Mouse (Mus musculus): ENCODE data around the gene Fgd5. TPM values are rescaled to one million over a fixed set of nuclear protein-coding genes. Genes with fewer than 3 reads are reported as not detected.

Fgd5 gene
- polyA plus RNA-seq, 1 experiment, result 2.9 TPM

- H3K27ac ChIP-seq (ENCODE audit: insufficient read depth, low read depth, low read length), result no peak overlapping the region
- WGBS, result 59% methylated on average over 6 of the region's 6 CpGs
- H3K36me3 ChIP-seq (ENCODE audit: control insufficient read depth, insufficient read depth, low read length), result no peaks in the 10 kb centered on the region
- H3K4me1 ChIP-seq (ENCODE audit: control insufficient read depth, insufficient read depth, insufficient read length, low read length), result peaks cover 3% of the 10 kb centered on the region; the same call in 1 of the 2 replicates
- H3K4me3 ChIP-seq (ENCODE audit: low read depth, low read length), result no peak overlapping the region
- TF ChIP-seq CTCF (IDR thresholded peaks at IDR 0.05; ENCODE audit: extremely low read depth, insufficient read length, insufficient replicate concordance, low read depth, low read length) (no peak), POLR2A (IDR thresholded peaks at IDR 0.05; ENCODE audit: low read depth, low read length) (no peak)
- no peaks in the 10 kb centered on the region for H3K27me3 ChIP-seq (ENCODE audit: control insufficient read depth, insufficient read depth, low read length)
Observed at GRCm38 (mm10) chr6:92018421-92018820, 39.7 kb downstream of the Fgd5 start.

GRCm38 (mm10) chr6:92021061-92021460, 42.4 kb downstream of the Fgd5 start:
- H3K4me3 ChIP-seq (ENCODE audit: low read depth, low read length), result no peak overlapping the region
- H3K27me3 ChIP-seq (ENCODE audit: control insufficient read depth, insufficient read depth, low read length), result no peaks in the 10 kb centered on the region
- WGBS, result 80% methylated on average over 9 of the region's 9 CpGs
- no peak for TF ChIP-seq CTCF (IDR thresholded peaks at IDR 0.05; ENCODE audit: extremely low read depth, insufficient read length, insufficient replicate concordance, low read depth, low read length)
- TF ChIP-seq POLR2A (IDR thresholded peaks at IDR 0.05; ENCODE audit: low read depth, low read length), result no peak
- no peaks in the 10 kb centered on the region for H3K36me3 ChIP-seq (ENCODE audit: control insufficient read depth, insufficient read depth, low read length)
- peaks cover 5% of the 10 kb centered on the region for H3K4me1 ChIP-seq (ENCODE audit: control insufficient read depth, insufficient read depth, insufficient read length, low read length)
- H3K27ac ChIP-seq (ENCODE audit: insufficient read depth, low read depth, low read length), result no peak overlapping the region

GRCm38 (mm10) chr6:92021506-92021905, 42.8 kb downstream of the Fgd5 start:
- no peak overlapping the region for H3K27ac ChIP-seq (ENCODE audit: insufficient read depth, low read depth, low read length)
- no peak overlapping the region for H3K4me3 ChIP-seq (ENCODE audit: low read depth, low read length)
- no peaks in the 10 kb centered on the region for H3K36me3 ChIP-seq (ENCODE audit: control insufficient read depth, insufficient read depth, low read length)
- H3K4me1 ChIP-seq (ENCODE audit: control insufficient read depth, insufficient read depth, insufficient read length, low read length), result peaks cover 9% of the 10 kb centered on the region
- 85% methylated on average over 6 of the region's 6 CpGs for WGBS
- H3K27me3 ChIP-seq (ENCODE audit: control insufficient read depth, insufficient read depth, low read length), result no peaks in the 10 kb centered on the region
- no peak for TF ChIP-seq CTCF (IDR thresholded peaks at IDR 0.05; ENCODE audit: extremely low read depth, insufficient read length, insufficient replicate concordance, low read depth, low read length)
- TF ChIP-seq POLR2A (IDR thresholded peaks at IDR 0.05; ENCODE audit: low read depth, low read length), result no peak

GRCm38 (mm10) chr6:92025252-92025651, 46.6 kb downstream of the Fgd5 start:
- WGBS, result 80% methylated on average over 1 of the region's 1 CpGs
- TF ChIP-seq CTCF (IDR thresholded peaks at IDR 0.05; ENCODE audit: extremely low read depth, insufficient read length, insufficient replicate concordance, low read depth, low read length) (no peak), POLR2A (IDR thresholded peaks at IDR 0.05; ENCODE audit: low read depth, low read length) (no peak)
- no peaks in the 10 kb centered on the region for H3K36me3 ChIP-seq (ENCODE audit: control insufficient read depth, insufficient read depth, low read length)
- no peaks in the 10 kb centered on the region for H3K27me3 ChIP-seq (ENCODE audit: control insufficient read depth, insufficient read depth, low read length)
- peaks cover 36% of the 10 kb centered on the region for H3K4me1 ChIP-seq (ENCODE audit: control insufficient read depth, insufficient read depth, insufficient read length, low read length)
- H3K4me3 ChIP-seq (ENCODE audit: low read depth, low read length), result no peak overlapping the region
- H3K27ac ChIP-seq (ENCODE audit: insufficient read depth, low read depth, low read length), result no peak overlapping the region

- WGBS, result 36% methylated on average over 4 of the region's 4 CpGs
- no peaks in the 10 kb centered on the region for H3K36me3 ChIP-seq (ENCODE audit: control insufficient read depth, insufficient read depth, low read length)
- TF ChIP-seq POLR2A (IDR thresholded peaks at IDR 0.05; ENCODE audit: low read depth, low read length), result no peak
- no peak for TF ChIP-seq CTCF (IDR thresholded peaks at IDR 0.05; ENCODE audit: extremely low read depth, insufficient read length, insufficient replicate concordance, low read depth, low read length)
- peaks cover 41% of the 10 kb centered on the region for H3K4me1 ChIP-seq (ENCODE audit: control insufficient read depth, insufficient read depth, insufficient read length, low read length)
- peak overlapping the region; percentile 42 for H3K27ac ChIP-seq (ENCODE audit: insufficient read depth, low read depth, low read length)
- no peak overlapping the region for H3K4me3 ChIP-seq (ENCODE audit: low read depth, low read length)
- no peaks in the 10 kb centered on the region for H3K27me3 ChIP-seq (ENCODE audit: control insufficient read depth, insufficient read depth, low read length)
Observed at GRCm38 (mm10) chr6:92027379-92027778, 48.7 kb downstream of the Fgd5 start.

- no peaks in the 10 kb centered on the region for H3K36me3 ChIP-seq (ENCODE audit: control insufficient read depth, insufficient read depth, low read length)
- H3K27me3 ChIP-seq (ENCODE audit: control insufficient read depth, insufficient read depth, low read length), result no peaks in the 10 kb centered on the region
- TF ChIP-seq POLR2A (IDR thresholded peaks at IDR 0.05; ENCODE audit: low read depth, low read length) (no peak), CTCF (IDR thresholded peaks at IDR 0.05; ENCODE audit: extremely low read depth, insufficient read length, insufficient replicate concordance, low read depth, low read length) (no peak)
- peaks cover 44% of the 10 kb centered on the region for H3K4me1 ChIP-seq (ENCODE audit: control insufficient read depth, insufficient read depth, insufficient read length, low read length)
- 25% methylated on average over 8 of the region's 8 CpGs for WGBS
- H3K27ac ChIP-seq (ENCODE audit: insufficient read depth, low read depth, low read length), result peak overlapping the region; percentile 88
- no peak overlapping the region for H3K4me3 ChIP-seq (ENCODE audit: low read depth, low read length)
Observed at GRCm38 (mm10) chr6:92030646-92031045, 52.0 kb downstream of the Fgd5 start.

GRCm38 (mm10) chr6:92034713-92035112, 56.0 kb downstream of the Fgd5 start:
- H3K27ac ChIP-seq (ENCODE audit: insufficient read depth, low read depth, low read length), result no peak overlapping the region
- H3K27me3 ChIP-seq (ENCODE audit: control insufficient read depth, insufficient read depth, low read length), result no peaks in the 10 kb centered on the region
- H3K36me3 ChIP-seq (ENCODE audit: control insufficient read depth, insufficient read depth, low read length), result no peaks in the 10 kb centered on the region
- TF ChIP-seq CTCF (IDR thresholded peaks at IDR 0.05; ENCODE audit: extremely low read depth, insufficient read length, insufficient replicate concordance, low read depth, low read length) (no peak), POLR2A (IDR thresholded peaks at IDR 0.05; ENCODE audit: low read depth, low read length) (no peak)
- 38% methylated on average over 6 of the region's 6 CpGs for whole genome bisulfite sequencing
- peaks cover 20% of the 10 kb centered on the region for H3K4me1 ChIP-seq (ENCODE audit: control insufficient read depth, insufficient read depth, insufficient read length, low read length)
- no peak overlapping the region for H3K4me3 ChIP-seq (ENCODE audit: low read depth, low read length)
